Mouse (Mus musculus): ENCODE data around the gene Zfp148. TPM values are rescaled to one million over a fixed set of nuclear protein-coding genes. Genes with fewer than 3 reads are reported as not detected.

The Zfp148 gene
- total and polyA plus RNA-seq, 3 experiments: 15.6 to 22.2 (median 19.2) TPM

- no peak overlapping the region for H3K27ac ChIP-seq (ENCODE audit: control insufficient read depth, low read depth, low read length)
- H3K4me3 ChIP-seq (ENCODE audit: control insufficient read depth in 1 of 2, insufficient read depth in 1 of 2, low read depth in 2 of 2, low read length in 2 of 2): peak overlapping the region; percentile 62 to 98
- peak; percentile 60 for DNase-seq (ENCODE audit: low read depth, low spot score)
- peak overlapping the region; percentile 25; the same call in 1 of the 2 replicates for H3K9ac ChIP-seq (ENCODE audit: control insufficient read depth, low read depth, low read length, poor library complexity, severe bottlenecking)
- TF ChIP-seq RAD21 (IDR thresholded peaks at IDR 0.05; ENCODE audit: low read depth, low read length): no peak
- TF ChIP-seq ETS1 (IDR thresholded peaks at IDR 0.05; ENCODE audit: low read depth, low read length): peak; percentile 67
- no peak for TF ChIP-seq MEF2A (IDR thresholded peaks at IDR 0.05; ENCODE audit: extremely low read depth, insufficient replicate concordance, low read depth, low read length, poor library complexity, severe bottlenecking)
- peak; percentile 94 for TF ChIP-seq USF1 (IDR thresholded peaks at IDR 0.05; ENCODE audit: low read depth, low read length)
- TF ChIP-seq MAX (IDR thresholded peaks at IDR 0.05; ENCODE audit: low read length): peak; percentile 75
- peak in 1 of 2 experiments; percentile 72; a peak in 3 of 4 replicates for TF ChIP-seq USF2 (IDR thresholded peaks at IDR 0.05; ENCODE audit: borderline replicate concordance in 1 of 2, insufficient read depth in 1 of 2, low read depth in 1 of 2, low read length in 2 of 2)
- TF ChIP-seq TCF12 (IDR thresholded peaks at IDR 0.05; ENCODE audit: low read depth, low read length): no peak
- no peak for TF ChIP-seq NRF1 (IDR thresholded peaks at IDR 0.05; ENCODE audit: insufficient read depth, low read depth, low read length, poor library complexity, severe bottlenecking)
- no peak for TF ChIP-seq POLR2AphosphoS5 (IDR thresholded peaks at IDR 0.05; ENCODE audit: borderline replicate concordance, low read depth, low read length)
- TF ChIP-seq ZMIZ1 (IDR thresholded peaks at IDR 0.05; ENCODE audit: low read depth, low read length): no peak
- TF ChIP-seq TBP (IDR thresholded peaks at IDR 0.05; ENCODE audit: low read depth, low read length): no peak
- TF ChIP-seq SMC3 (IDR thresholded peaks at IDR 0.05; ENCODE audit: low read depth, low read length): no peak
- peak; percentile 75 for TF ChIP-seq GATA1 (IDR thresholded peaks at IDR 0.05; ENCODE audit: low read depth, low read length)
- no peak for TF ChIP-seq MYC (IDR thresholded peaks at IDR 0.05; ENCODE audit: low read depth, low read length)
- no peaks in the 10 kb centered on the region for H3K79me2 ChIP-seq (ENCODE audit: control insufficient read depth, insufficient read depth, low read length, poor library complexity)
- H3K36me3 ChIP-seq (ENCODE audit: control insufficient read depth in 1 of 2, insufficient read depth in 2 of 2, low read length in 2 of 2): peaks cover 0 to 3% of the 10 kb centered on the region in 2 experiments; a peak in 2 of 4 replicates
- H3K9me3 ChIP-seq (replicated peaks; ENCODE audit: insufficient read depth, low read length): no peaks in the 10 kb centered on the region
- H3K27me3 ChIP-seq (ENCODE audit: control insufficient read depth in 1 of 2, insufficient read depth in 2 of 2, low read length in 2 of 2): no peaks in the 10 kb centered on the region; a peak in 1 of 4 replicates
- H3K4me1 ChIP-seq (ENCODE audit: control insufficient read depth in 1 of 2, insufficient read depth in 2 of 2, low read length in 2 of 2): peaks cover 3 to 8% of the 10 kb centered on the region in 2 experiments; a peak in 2 of 4 replicates
Measured at GRCm38 (mm10) chr16:33343601-33344000, 37.0 kb upstream of the Zfp148 start.

- H3K27me3 ChIP-seq (ENCODE audit: control insufficient read depth in 1 of 2, insufficient read depth in 2 of 2, low read length in 2 of 2): no peaks in the 10 kb centered on the region; a peak in 1 of 4 replicates
- H3K27ac ChIP-seq (ENCODE audit: control insufficient read depth, low read depth, low read length): no peak overlapping the region
Measured at GRCm38 (mm10) chr16:33344379-33344778, 36.3 kb upstream of the Zfp148 start.

More at GRCm38 (mm10) chr16:33344379-33344778, 36.3 kb upstream of the Zfp148 start:
- no peaks in the 10 kb centered on the region for H3K79me2 ChIP-seq (ENCODE audit: control insufficient read depth, insufficient read depth, low read length, poor library complexity)
- peak; percentile 54 for DNase-seq (ENCODE audit: low read depth, low spot score)
- peak overlapping the region; percentile 5; the same call in 1 of the 2 replicates for H3K9ac ChIP-seq (ENCODE audit: control insufficient read depth, low read depth, low read length, poor library complexity, severe bottlenecking)
- peaks cover 3 to 8% of the 10 kb centered on the region in 2 experiments; a peak in 2 of 4 replicates for H3K4me1 ChIP-seq (ENCODE audit: control insufficient read depth in 1 of 2, insufficient read depth in 2 of 2, low read length in 2 of 2)
- H3K4me3 ChIP-seq (ENCODE audit: control insufficient read depth in 1 of 2, insufficient read depth in 1 of 2, low read depth in 2 of 2, low read length in 2 of 2): peak overlapping the region; percentile 62 to 98
- H3K36me3 ChIP-seq (ENCODE audit: control insufficient read depth in 1 of 2, insufficient read depth in 2 of 2, low read length in 2 of 2): peaks cover 0 to 3% of the 10 kb centered on the region in 2 experiments; a peak in 2 of 4 replicates
- peak; percentile 73; the same call in 1 of the 2 replicates for TF ChIP-seq MXI1 (IDR thresholded peaks at IDR 0.05; ENCODE audit: low read depth, low read length)
- TF ChIP-seq EP300 (IDR thresholded peaks at IDR 0.05; ENCODE audit: low read depth in 1 of 2, low read length in 2 of 2): no peak
- peak; percentile 59; the same call in 1 of the 2 replicates for TF ChIP-seq USF1 (IDR thresholded peaks at IDR 0.05; ENCODE audit: low read depth, low read length)
- H3K9me3 ChIP-seq (replicated peaks; ENCODE audit: insufficient read depth, low read length): no peaks in the 10 kb centered on the region

Data from MEL (cell line).